Mouse (Mus musculus): Measurements from ENCODE around the gene Trim54. TPM values are rescaled to one million over a fixed set of nuclear protein-coding genes. Genes with fewer than 3 reads are reported as not detected.

Trim54 gene
- polyA plus RNA-seq, 1 experiment = 9.3 TPM

GRCm38 (mm10) chr5:31080059-31080794 lies 36.3 kb upstream of the Trim54 start:
- TF ChIP-seq POLR2A (IDR thresholded peaks at IDR 0.05; ENCODE audit: control insufficient read depth, extremely low read depth, insufficient read depth, low read length, poor library complexity) (no peak), CTCF (IDR thresholded peaks at IDR 0.05; ENCODE audit: borderline replicate concordance, control insufficient read depth, extremely low read depth, insufficient read depth, low read length, poor library complexity) (no peak)
- DNase-seq = no peak
- no peaks in the 10 kb centered on the region; the same call in 1 of the 2 replicates for H3K36me3 ChIP-seq (ENCODE audit: control insufficient read depth, insufficient read depth, low read length)
- no peak overlapping the region for H3K4me3 ChIP-seq (ENCODE audit: control insufficient read depth, insufficient read depth, low read length)
- no peak overlapping the region for H3K27ac ChIP-seq (ENCODE audit: control insufficient read depth, insufficient read depth, low read length)
- WGBS = 95% methylated on average over 13 of the region's 13 CpGs
- no peaks in the 10 kb centered on the region for H3K4me1 ChIP-seq (replicated peaks; ENCODE audit: control insufficient read depth, insufficient read depth, low read length)
- no peaks in the 10 kb centered on the region; the same call in 1 of the 2 replicates for H3K27me3 ChIP-seq (ENCODE audit: control insufficient read depth, insufficient read depth, low read length)

DNA sequence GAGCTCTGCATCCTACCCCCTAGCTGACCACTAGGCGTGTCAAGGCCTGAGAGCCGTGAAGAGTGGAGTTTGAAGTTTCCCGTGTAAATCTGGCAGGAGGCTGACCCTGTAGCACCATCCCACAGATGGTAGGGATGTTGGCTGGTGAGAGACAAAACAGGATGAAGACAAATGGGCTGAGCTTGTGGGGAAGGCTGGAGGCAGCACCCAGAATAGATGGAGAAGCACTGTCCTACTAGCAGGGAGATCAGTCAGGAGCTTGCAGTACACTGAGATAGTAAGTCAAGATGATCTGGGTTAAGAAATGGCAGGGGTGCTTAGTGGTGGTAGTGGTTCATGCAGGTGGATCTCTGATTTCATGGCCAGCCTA lies 35.7 kb upstream of the Trim54 start:
- WGBS = 88% methylated on average over 3 of the region's 3 CpGs
- TF ChIP-seq CTCF (IDR thresholded peaks at IDR 0.05; ENCODE audit: borderline replicate concordance, control insufficient read depth, extremely low read depth, insufficient read depth, low read length, poor library complexity) (no peak), POLR2A (IDR thresholded peaks at IDR 0.05; ENCODE audit: control insufficient read depth, extremely low read depth, insufficient read depth, low read length, poor library complexity) (no peak)
- Histone ChIP-seq H3K27ac (ENCODE audit: control insufficient read depth, insufficient read depth, low read length) (no peak overlapping the region), H3K27me3 (ENCODE audit: control insufficient read depth, insufficient read depth, low read length) (no peaks in the 10 kb centered on the region; the same call in 1 of the 2 replicates), H3K36me3 (ENCODE audit: control insufficient read depth, insufficient read depth, low read length) (no peaks in the 10 kb centered on the region; the same call in 1 of the 2 replicates), H3K4me1 (replicated peaks; ENCODE audit: control insufficient read depth, insufficient read depth, low read length) (no peaks in the 10 kb centered on the region), H3K4me3 (ENCODE audit: control insufficient read depth, insufficient read depth, low read length) (no peak overlapping the region)
- DNase-seq = no peak

- peak; percentile 66 for DNase-seq
- Histone ChIP-seq H3K27me3 (ENCODE audit: control insufficient read depth, insufficient read depth, low read length) (no peaks in the 10 kb centered on the region; the same call in 1 of the 2 replicates), H3K4me1 (replicated peaks; ENCODE audit: control insufficient read depth, insufficient read depth, low read length) (no peaks in the 10 kb centered on the region), H3K36me3 (ENCODE audit: control insufficient read depth, insufficient read depth, low read length) (no peaks in the 10 kb centered on the region; the same call in 1 of the 2 replicates), H3K27ac (ENCODE audit: control insufficient read depth, insufficient read depth, low read length) (no peak overlapping the region), H3K4me3 (ENCODE audit: control insufficient read depth, insufficient read depth, low read length) (no peak overlapping the region)
- no peak for TF ChIP-seq POLR2A (IDR thresholded peaks at IDR 0.05; ENCODE audit: control insufficient read depth, extremely low read depth, insufficient read depth, low read length, poor library complexity)
- TF ChIP-seq CTCF (IDR thresholded peaks at IDR 0.05; ENCODE audit: borderline replicate concordance, control insufficient read depth, extremely low read depth, insufficient read depth, low read length, poor library complexity) = no peak
- 91% methylated on average over 3 of the region's 3 CpGs for WGBS
These were observed 35.1 kb upstream of the Trim54 start for GRCm38 (mm10) chr5:31081386-31081785.

DNA sequence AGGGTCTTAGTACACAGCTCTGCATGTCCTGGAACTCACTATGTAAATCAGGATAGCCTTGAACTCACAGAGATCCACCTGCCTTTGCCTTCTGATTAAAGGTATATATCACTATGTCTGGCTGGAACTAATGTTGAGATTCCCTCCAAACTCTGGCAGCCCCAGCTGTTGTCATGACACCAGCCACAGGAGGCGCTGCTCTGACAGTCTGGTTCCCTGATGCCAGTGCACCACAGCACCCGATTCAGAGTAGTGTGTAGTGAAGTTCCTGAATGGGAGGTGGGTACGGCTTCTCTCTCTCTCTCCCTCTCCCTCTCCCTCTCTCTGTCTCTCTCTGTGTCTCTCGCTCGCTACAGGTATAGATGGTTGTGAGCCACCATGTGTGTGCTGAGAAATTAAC lies 34.2 kb upstream of the Trim54 start:
- DNase-seq = peak; percentile 73
- 15% methylated on average over 5 of the region's 5 CpGs for WGBS
- Histone ChIP-seq H3K4me3 (ENCODE audit: control insufficient read depth, insufficient read depth, low read length) (no peak overlapping the region), H3K36me3 (ENCODE audit: control insufficient read depth, insufficient read depth, low read length) (no peaks in the 10 kb centered on the region; the same call in 1 of the 2 replicates), H3K27ac (ENCODE audit: control insufficient read depth, insufficient read depth, low read length) (no peak overlapping the region), H3K4me1 (replicated peaks; ENCODE audit: control insufficient read depth, insufficient read depth, low read length) (no peaks in the 10 kb centered on the region), H3K27me3 (ENCODE audit: control insufficient read depth, insufficient read depth, low read length) (no peaks in the 10 kb centered on the region; the same call in 1 of the 2 replicates)
- TF ChIP-seq CTCF (IDR thresholded peaks at IDR 0.05; ENCODE audit: borderline replicate concordance, control insufficient read depth, extremely low read depth, insufficient read depth, low read length, poor library complexity) (peak; percentile 59; the same call in 1 of the 2 replicates), POLR2A (IDR thresholded peaks at IDR 0.05; ENCODE audit: control insufficient read depth, extremely low read depth, insufficient read depth, low read length, poor library complexity) (no peak)

DNA sequence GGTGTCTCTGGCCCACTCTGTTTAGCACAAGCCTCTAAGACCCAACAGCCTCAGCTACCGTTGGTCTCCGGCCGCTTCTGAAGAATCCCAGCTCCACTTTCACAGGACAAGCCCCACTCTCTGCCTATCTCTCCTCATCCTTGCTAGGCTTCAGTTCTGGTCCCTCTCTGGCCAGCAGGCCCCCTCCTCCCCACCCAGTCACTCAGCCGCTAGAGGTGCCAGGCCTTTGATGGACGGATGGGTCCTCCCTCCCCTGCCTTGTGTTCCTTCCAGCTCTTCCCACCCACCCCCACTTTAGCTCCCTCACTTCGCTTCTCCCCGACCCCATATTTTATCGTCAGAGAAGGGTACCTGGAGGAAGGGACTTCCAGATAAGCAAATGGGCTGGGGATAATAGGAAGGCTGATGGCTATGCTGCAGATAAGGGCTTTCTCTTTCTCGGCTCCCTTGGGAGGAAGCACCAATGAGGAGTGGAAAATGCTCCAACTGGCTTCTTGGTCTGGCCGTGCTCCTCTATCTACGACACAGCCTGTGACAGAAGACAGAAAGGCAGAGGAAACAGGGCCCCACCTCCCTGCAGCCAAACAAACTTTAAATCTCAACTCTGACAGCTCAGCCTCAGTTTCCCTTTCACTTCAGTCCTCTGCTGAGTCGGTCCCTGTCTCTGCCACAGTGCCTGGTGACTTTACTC lies 33.4 kb upstream of the Trim54 start:
- H3K27ac ChIP-seq (ENCODE audit: control insufficient read depth, insufficient read depth, low read length) = no peak overlapping the region
- H3K4me3 ChIP-seq (ENCODE audit: control insufficient read depth, insufficient read depth, low read length) = no peak overlapping the region
- H3K36me3 ChIP-seq (ENCODE audit: control insufficient read depth, insufficient read depth, low read length) = no peaks in the 10 kb centered on the region
- no peak for DNase-seq
- no peak for TF ChIP-seq CTCF (IDR thresholded peaks at IDR 0.05; ENCODE audit: borderline replicate concordance, control insufficient read depth, extremely low read depth, insufficient read depth, low read length, poor library complexity)
- no peak for TF ChIP-seq POLR2A (IDR thresholded peaks at IDR 0.05; ENCODE audit: control insufficient read depth, extremely low read depth, insufficient read depth, low read length, poor library complexity)
- 47% methylated on average over 12 of the region's 12 CpGs for WGBS
- H3K27me3 ChIP-seq (ENCODE audit: control insufficient read depth, insufficient read depth, low read length) = no peaks in the 10 kb centered on the region; the same call in 1 of the 2 replicates
- H3K4me1 ChIP-seq (replicated peaks; ENCODE audit: control insufficient read depth, insufficient read depth, low read length) = no peaks in the 10 kb centered on the region

GRCm38 (mm10) chr5:31083949-31084348 lies 32.6 kb upstream of the Trim54 start:
- no peaks in the 10 kb centered on the region for H3K4me1 ChIP-seq (replicated peaks; ENCODE audit: control insufficient read depth, insufficient read depth, low read length)
- no peak for DNase-seq
- no peaks in the 10 kb centered on the region; the same call in 1 of the 2 replicates for H3K27me3 ChIP-seq (ENCODE audit: control insufficient read depth, insufficient read depth, low read length)
- no peak for TF ChIP-seq CTCF (IDR thresholded peaks at IDR 0.05; ENCODE audit: borderline replicate concordance, control insufficient read depth, extremely low read depth, insufficient read depth, low read length, poor library complexity)
- no peak for TF ChIP-seq POLR2A (IDR thresholded peaks at IDR 0.05; ENCODE audit: control insufficient read depth, extremely low read depth, insufficient read depth, low read length, poor library complexity)
- no peak overlapping the region for H3K4me3 ChIP-seq (ENCODE audit: control insufficient read depth, insufficient read depth, low read length)
- H3K27ac ChIP-seq (ENCODE audit: control insufficient read depth, insufficient read depth, low read length) = no peak overlapping the region
- 68% methylated on average over 8 of the region's 8 CpGs for WGBS
- H3K36me3 ChIP-seq (ENCODE audit: control insufficient read depth, insufficient read depth, low read length) = no peaks in the 10 kb centered on the region
